Mouse (Mus musculus) hindbrain, embryonic 14.5 days (tissue): Measurements from ENCODE around the gene Gripap1. TPM values are rescaled to one million over a fixed set of nuclear protein-coding genes. Genes with fewer than 3 reads are reported as not detected.
A peak's percentile ranks its signal among the peaks of the same experiment; 100 is the strongest.

Experiments used
- microRNA counts: library from miRNA; unstranded; fragments of <30 nt; microRNA quantifications from one replicate; lab custom pipeline; 2016
- microRNA-seq: library from miRNA; unstranded; fragments of <30 nt; microRNA quantifications from one replicate; pipeline ENCODE4, GENCODE M21; 2016
- polyA plus RNA-seq: library from polyadenylated mRNA; unstranded; fragments of >200 nt; fragmentation: Nextera tagmentation; extraction: Ambion mirVana; gene quantifications from 2 replicates; pipeline ENCODE4 v1.2.1, GENCODE M21; 2014

Gene Gripap1
- polyA plus RNA-seq, 1 experiment from 2014 or later, result 56.8 TPM

MicroRNAs encoded within 50 kb of the gene (microRNA counts, 519-probe panel; counts per million panel counts)
- microRNA mmu-miR-1198 (lab: Ali Mortazavi, UCI), result 4,902 counts per million, percentile 52 among the panel's probes with 10 or more counts

Small RNA genes lying within 50 kb of the gene (microRNA-seq; reads per million reads assigned to microRNA genes)
- gene Mir1198, result 41.8 reads per million, percentile 42 among the genes with 10 or more reads in this experiment

Other genes with a start within 250 kb of the Gripap1 start
- 0.09 and 0.25 TPM in 2 replicates for gene Foxp3, start 216.1 kb upstream of the Gripap1 start, polyA plus RNA-seq
- 5.0 and 7.5 TPM in 2 replicates for gene Ppp1r3f, start 215.5 kb upstream of the Gripap1 start, polyA plus RNA-seq
- gene Ccdc22, start 184.2 kb upstream of the Gripap1 start, polyA plus RNA-seq, result 26.6 and 28.0 TPM in 2 replicates
- gene Cacna1f, start 182.7 kb upstream of the Gripap1 start, polyA plus RNA-seq, result 0.21 TPM in 1 of 2 replicates, not detected in the other
- 106 and 109 TPM in 2 replicates for gene Syp, start 151.3 kb upstream of the Gripap1 start, polyA plus RNA-seq
- gene Prickle3, start 132.5 kb upstream of the Gripap1 start, polyA plus RNA-seq, result 1.2 and 1.5 TPM in 2 replicates
- 21.2 and 23.5 TPM in 2 replicates for gene Plp2, start 118.4 kb upstream of the Gripap1 start, polyA plus RNA-seq
- not detected in 2 replicates for gene Magix, start 108.5 kb upstream of the Gripap1 start, polyA plus RNA-seq
- 46.1 and 52.1 TPM in 2 replicates for gene Gpkow, start 92.6 kb upstream of the Gripap1 start, polyA plus RNA-seq
- gene Wdr45, start 75.4 kb upstream of the Gripap1 start, polyA plus RNA-seq, result 20.6 and 21.9 TPM in 2 replicates
- 0.53 TPM in 1 of 2 replicates, not detected in the other for gene Gm45208, start 67.5 kb upstream of the Gripap1 start, polyA plus RNA-seq
- gene Praf2, start 61.3 kb upstream of the Gripap1 start, polyA plus RNA-seq, result 129 and 139 TPM in 2 replicates
- 61.4 and 65.0 TPM in 2 replicates for gene Ccdc120, start 38.9 kb upstream of the Gripap1 start, polyA plus RNA-seq
- gene Tfe3, start 27.2 kb upstream of the Gripap1 start, polyA plus RNA-seq, result 18.6 and 20.9 TPM in 2 replicates
- 4.1 and 5.0 TPM in 2 replicates for gene Kcnd1, start 32.5 kb downstream of the Gripap1 start, polyA plus RNA-seq
- gene Otud5, start 51.6 kb downstream of the Gripap1 start, polyA plus RNA-seq, result 29.3 and 30.8 TPM in 2 replicates
- gene Pim2, start 88.5 kb downstream of the Gripap1 start, polyA plus RNA-seq, result 21.3 and 22.6 TPM in 2 replicates
- gene Slc35a2, start 94.3 kb downstream of the Gripap1 start, polyA plus RNA-seq, result 23.9 and 28.1 TPM in 2 replicates
- gene Pqbp1, start 109.5 kb downstream of the Gripap1 start, polyA plus RNA-seq, result 178 and 180 TPM in 2 replicates
- gene Timm17b, start 109.6 kb downstream of the Gripap1 start, polyA plus RNA-seq, result 158 and 166 TPM in 2 replicates
- not detected in 2 replicates for gene Gm10491, start 118.1 kb downstream of the Gripap1 start, polyA plus RNA-seq
- not detected in 2 replicates for gene Gm10490, start 119.8 kb downstream of the Gripap1 start, polyA plus RNA-seq
- gene Pcsk1n, start 130.1 kb downstream of the Gripap1 start, polyA plus RNA-seq, result 271 and 284 TPM in 2 replicates
- not detected in 2 replicates for gene Eras, start 138.8 kb downstream of the Gripap1 start, polyA plus RNA-seq
- 59.7 and 64.4 TPM in 2 replicates for gene Hdac6, start 158.1 kb downstream of the Gripap1 start, polyA plus RNA-seq
- not detected in 2 replicates for gene Gata1, start 188.3 kb downstream of the Gripap1 start, polyA plus RNA-seq
- gene Glod5, start 228.7 kb downstream of the Gripap1 start, polyA plus RNA-seq, result 0.33 and 0.92 TPM in 2 replicates